Mouse (Mus musculus): ENCODE data around the gene Slc19a1.
A peak's percentile ranks its signal among the peaks of the same experiment; 100 is the strongest.

The Slc19a1 gene

DNA sequence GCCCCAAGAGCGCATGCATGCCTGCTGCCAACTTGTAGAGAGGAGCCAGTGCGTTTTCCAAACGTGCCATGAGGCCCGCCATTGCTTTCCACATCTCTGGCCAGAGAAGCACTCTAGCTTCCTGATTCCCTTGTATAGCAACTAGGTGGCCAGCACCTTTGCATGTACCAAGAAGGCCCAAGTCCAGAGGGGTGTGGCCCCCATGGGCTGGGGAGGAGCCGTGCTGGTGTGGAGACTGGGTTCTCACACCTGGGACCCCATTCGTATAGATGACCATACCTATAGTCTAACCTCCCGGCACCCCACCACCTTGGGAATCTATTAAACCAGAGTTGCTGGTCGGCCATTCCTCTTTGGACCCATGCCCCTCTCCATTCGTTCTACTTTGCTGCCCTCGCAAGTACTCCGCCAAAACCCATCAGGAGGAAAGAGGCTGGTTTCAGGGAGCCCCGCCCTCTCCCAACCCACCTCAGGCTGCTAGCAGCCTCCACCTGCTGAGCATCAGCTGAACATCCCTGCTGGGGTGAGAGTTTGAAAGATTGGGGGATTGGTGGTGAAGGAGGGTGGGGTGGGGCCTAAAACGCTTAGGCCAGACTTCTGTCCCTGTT is at the start of gene Slc19a1:
Gene Slc19a1 (plus strand): TSS at position 474 of the 608 bp plus-strand sequence.
- no peak for DNase-seq (ENCODE audit: low spot score in 2 of 2)

DNA sequence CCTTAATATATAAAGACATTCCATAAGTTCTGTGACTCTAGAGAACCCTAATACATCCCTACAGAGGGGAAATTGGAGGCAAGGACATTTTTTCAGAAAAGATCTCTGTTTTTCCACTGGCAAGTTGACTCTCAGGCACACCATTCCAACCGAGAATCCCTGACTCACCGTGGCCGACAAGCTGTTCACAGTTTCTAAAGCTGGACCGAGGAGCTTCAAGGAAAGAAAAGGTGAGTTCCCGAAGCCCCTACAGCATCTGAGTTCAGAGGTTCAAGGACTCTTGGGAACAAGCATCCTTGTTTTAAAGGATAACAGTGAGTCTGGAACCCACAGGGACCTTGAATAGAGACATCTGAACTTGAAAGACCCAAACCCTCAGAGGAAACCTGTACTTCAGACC is 43.5 kb upstream of the Slc19a1 start:
- DNase-seq (ENCODE audit: low spot score in 2 of 2): no peak

DNA sequence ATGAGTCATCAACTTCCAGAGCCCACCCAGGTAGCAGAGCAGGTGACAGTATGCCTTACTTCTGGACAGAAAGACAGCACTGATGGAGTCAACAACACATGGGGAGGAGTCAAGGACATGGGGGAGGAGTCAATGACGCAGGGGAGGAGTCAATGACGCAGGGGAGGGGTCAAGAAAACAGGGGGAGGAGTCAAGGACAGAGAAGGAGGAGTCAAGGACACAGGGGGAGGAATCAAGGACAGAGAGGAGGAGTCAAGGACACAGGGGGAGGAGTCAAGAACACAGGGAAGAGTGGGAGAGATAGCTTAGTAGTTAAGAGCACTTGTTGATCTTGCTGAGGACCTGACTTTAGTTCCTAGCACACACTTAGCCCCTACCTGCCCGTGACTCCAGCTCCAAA is 39.6 kb upstream of the Slc19a1 start:
- no peak for DNase-seq (ENCODE audit: low spot score in 2 of 2)

DNA sequence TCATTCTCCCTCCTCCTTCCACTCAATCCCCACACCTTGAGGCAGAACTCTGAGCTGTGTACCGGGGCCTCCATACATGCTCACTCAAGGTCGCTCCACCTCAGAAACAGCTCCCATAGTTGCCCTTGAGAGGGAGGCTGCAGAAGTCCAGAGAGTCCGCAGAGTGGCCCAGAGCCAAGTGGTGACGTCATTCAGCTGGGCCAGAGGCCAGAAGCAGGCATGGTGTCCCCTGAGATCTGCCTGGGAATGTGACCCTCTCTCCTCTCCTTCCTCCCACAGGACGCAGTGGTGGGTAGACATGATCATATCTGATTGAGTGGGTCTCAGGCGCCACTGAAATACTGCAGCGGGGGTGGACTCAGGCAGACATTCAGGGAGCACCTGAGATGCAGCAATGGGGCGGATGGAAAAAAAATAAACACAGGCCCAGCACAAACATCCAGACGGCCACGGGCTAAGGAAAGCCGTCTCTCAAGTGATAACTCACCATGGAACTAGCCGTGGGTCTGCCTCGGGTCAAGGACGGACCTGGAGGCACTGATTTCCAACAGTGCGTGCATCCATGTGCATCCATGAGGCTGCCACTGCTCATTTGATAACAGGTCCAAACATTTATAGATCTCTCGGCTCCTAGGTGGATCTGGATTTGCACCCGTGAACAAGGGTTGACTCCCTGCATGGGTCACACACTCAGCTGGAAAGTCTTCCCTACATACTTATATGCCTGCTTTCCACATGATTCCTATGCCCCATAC is 34.1 kb upstream of the Slc19a1 start:
- DNase-seq (ENCODE audit: low spot score in 2 of 2): no peak

DNA sequence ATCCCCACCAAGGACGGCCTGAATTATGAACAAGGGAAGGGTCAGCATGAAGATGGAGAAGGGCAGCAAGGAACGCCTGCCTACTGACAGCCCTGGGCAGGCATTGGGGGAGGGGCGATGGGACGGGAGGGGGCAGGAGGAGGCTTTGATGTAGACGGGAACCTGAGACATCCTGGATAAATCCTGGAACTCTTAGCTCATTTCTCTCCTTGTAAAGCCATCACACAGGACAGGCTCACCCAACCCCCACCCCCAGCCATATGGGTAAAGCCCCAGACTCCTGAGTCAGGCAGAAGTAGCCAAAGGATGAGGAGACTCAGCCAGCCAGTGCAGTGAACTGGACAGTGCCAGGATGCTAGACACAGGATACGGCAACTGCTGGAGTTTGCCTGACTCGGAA is 27.1 kb upstream of the Slc19a1 start:
- DNase-seq (ENCODE audit: low spot score in 2 of 2): no peak

DNA sequence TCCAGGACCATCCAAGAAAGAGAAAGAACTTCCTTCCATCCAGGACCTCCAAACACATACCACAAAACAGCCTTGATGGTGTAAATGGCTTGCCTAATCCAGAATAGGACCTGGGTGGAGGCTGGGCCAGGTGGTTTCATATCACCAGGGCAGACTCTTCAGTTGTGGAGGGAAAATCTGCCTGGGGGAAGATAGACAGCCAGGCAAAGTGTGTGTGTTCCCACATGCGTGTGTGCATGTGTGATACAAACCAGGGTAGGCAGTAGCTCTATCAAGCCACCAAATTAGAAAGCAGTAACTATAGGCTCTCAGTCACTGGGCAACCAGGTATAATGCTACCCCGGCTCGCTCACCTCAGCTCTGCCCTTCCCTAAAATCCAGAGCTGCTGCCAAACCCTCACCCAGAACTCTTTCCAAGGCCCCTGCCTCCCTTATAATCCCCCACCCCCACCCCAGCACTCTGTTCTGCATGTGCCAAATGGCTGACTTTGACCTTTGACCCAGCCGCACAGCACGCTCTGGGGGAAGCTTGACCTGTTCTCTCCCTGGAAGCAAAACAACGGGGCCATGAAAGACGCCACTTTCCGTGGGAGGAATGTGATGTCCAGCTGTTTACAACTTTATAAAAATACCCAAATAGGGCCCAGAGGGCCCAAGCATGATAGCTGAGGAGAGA is 24.5 kb upstream of the Slc19a1 start:
- DNase-seq (ENCODE audit: low spot score in 2 of 2): no peak

DNA sequence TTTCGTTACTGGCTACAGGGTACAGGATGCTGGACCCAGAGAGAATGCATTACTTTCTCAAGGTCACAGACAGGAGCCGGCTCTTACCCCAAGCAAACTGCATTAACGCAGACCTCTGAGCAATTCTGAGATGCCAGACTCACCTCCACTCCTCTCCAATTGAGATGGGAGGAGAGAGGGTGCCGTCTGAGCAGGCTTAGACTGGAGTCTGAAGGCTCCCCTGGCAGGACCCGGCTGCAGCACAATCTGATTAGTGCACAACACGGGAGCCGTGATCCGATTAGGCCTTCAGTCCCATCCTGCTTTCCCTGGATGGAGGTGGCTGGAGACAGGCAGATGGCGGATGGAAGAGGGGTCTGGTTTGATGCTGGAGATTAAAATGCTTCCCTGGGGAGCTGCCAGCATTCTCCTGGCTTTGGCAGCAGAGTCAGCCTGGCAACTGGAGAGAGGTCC is 23.9 kb upstream of the Slc19a1 start:
- no peak for DNase-seq (ENCODE audit: low spot score in 2 of 2)

DNA sequence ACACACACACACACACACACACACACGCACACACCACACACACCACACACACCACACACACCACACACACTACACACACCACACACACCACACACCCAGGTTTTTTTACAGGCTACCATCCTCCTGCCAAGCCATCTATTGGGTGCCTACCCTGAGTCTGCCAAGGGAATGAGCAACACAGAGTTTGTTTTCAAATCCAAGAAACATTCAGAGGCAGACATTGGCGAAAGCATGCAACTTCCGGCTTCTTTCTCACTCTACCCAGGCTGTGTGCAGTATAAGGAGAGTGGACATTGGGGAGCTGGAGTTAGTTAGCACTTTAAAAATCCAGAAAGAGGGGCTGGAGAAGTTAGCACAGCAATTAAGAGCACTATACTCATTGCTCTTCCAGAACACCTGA is 23.3 kb upstream of the Slc19a1 start:
- no peak for DNase-seq (ENCODE audit: low spot score in 2 of 2)

DNA sequence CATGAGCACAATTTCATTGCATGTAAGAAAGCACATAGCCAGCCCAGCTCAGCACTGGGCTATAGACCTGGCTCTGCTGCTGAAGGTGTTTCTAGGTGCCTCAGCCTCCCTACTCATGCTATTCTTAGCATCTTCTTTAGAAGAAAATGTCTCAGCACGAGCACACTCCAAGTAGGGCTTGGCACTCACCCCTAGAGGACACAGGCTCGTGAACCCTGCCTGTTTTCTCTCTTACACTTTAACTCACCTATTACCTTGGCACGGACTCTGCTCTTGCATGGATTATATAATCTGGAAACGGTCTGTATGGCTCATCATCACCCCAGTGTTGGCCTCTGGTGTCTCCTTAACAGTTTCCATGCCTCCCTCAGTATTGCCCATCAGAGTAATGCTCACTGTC is 20.4 kb upstream of the Slc19a1 start:
- no peak for DNase-seq (ENCODE audit: low spot score in 2 of 2)

DNA sequence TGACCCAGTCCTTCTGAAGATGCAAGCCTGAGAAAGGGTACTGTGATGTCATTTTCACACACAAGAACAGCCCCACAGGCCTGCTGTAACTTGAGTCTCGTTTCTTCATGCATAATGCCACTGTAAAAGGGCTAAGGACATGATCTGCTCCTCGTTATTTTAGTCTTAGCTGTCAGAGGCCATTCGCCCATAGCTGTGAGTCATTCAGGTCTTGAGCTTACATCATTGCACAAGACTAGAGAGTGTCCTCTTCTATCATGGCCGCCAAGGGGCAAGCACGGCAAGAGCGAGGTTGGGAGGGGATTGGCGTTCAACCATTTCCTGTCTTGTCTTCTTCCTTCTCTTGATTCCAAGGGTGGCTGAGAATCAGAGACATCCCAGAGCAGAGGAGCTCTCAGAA is 16.0 kb upstream of the Slc19a1 start:
- DNase-seq (ENCODE audit: low spot score in 2 of 2): no peak

DNA sequence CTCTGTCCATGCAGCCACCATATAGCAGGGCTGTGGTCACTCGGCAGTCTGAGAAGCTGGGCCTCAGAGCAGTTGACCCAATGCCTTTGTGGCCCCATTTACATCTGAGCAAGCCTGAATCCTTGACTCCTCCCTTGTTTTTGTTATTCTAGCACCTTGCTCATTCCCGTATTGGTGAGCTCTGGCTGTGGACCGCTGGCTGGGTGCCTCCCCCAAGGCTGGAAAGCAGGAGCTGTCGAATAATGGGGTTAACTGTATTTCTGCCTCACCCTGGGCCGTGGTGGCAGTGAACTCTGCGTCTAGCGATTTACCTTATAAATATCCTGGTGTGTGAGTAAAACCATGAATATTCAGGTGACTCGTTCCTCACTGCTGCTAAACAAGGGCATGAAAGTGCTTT is 15.5 kb upstream of the Slc19a1 start:
- no peak for DNase-seq (ENCODE audit: low spot score in 2 of 2)

DNA sequence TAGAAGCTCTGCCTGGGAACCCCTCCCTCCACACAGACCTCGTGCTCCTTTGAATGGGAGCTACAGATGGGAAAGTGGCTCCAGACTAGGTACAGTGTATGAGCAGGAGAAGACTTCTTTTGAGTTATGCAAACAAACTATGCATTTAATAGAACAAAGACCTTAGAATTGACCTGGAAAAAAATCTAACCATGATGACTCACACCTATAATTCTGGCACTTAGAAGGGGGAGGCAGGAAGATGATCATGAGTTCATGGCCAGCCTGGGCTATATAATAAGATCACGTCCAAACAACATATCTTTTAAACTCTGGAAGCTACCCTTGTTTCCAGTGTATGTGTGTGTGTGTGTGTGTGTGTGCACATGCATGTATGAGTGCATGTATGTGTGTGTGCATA is 15.0 kb upstream of the Slc19a1 start:
- DNase-seq (ENCODE audit: low spot score in 2 of 2): no peak

DNA sequence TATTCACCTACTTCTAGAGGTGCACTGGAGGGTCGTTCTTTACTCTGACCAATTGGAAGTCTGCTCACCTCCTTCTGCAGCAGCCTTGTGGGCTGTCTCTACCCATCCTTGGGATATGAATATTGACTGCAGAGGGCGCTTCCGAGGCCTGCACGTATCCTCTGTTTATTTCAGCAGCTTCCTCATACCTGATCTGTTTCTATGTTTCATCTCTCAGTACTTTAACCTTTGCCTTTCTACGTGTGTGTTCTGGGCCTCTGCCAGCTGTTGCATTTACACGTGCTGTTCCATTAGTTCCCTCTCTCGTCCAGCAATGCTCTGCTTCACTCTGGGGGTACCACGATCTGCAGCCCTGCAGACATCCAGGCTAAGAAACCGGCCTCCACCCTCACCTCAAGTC is 14.4 kb upstream of the Slc19a1 start:
- no peak for DNase-seq (ENCODE audit: low spot score in 2 of 2)

DNA sequence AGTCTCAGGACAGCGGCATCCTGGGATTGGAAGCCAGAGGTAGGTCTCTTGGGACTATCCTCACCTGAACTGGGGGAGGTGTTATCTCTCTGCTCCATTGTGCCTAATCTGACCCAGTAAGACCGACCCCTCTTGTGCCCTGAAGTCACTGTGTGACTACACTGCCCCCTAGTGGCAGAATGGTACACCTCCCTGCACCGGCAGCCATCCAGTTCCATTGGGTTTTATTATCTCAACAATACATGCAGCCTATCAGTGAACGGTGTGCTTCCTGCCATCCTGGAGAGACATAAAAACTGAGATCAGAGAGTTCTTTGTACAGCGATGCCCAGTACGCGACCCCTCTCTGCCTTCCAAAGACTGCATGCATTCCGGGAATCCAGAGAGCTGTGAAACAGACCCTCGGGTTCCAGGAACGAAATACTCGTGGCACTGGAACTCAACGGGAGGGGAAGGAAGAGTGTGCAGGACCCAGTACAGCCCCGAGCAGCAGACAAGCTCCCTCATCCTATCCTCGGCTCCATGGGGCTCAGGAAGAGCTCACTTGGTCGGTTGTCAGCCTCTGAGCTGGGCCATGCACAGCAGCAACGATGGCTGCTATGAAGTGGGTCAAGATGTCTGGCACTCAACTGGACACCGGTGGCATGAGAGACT is 10.5 kb upstream of the Slc19a1 start:
- DNase-seq (ENCODE audit: low spot score in 2 of 2): peak; percentile 67 to 74

DNA sequence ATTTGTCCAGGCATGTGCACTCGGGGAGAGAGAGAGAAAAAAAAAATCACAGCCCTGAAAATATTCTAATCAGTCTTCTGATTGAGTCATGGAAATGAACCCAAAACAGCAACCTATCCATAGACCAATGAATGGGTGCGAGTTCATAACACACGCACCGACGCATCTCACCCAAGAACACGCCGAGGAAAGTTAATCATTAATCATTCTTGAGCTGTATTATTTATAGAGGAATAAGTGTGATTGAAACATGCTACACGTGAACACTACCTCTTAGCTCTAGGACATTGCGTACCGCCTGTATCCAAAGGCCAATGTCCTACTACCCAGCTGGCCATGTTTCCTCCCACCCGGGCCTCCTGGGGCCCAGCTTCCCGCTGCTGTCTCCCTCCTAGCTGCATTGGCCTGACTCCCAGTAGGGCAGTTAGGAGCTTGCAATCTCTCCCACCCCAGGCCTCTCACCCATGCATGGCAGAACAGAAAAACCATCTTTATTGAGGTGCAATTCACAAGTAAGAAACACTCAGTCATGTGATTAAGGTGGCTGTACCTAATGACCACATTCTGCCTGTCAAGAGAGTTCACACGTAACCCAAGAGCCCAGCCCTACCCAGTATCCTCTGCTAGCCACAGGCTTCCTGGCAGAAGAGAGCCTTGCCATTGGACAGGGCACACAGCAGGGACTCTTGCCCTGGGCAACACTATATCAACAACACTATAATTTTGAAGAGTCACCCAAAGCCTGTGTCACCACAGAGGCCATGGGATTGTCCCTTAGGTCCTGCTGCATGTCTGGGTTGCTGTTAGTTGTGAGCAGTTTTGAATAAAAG is 9.5 kb upstream of the Slc19a1 start:
- peak; percentile 69 to 83 for DNase-seq (ENCODE audit: low spot score in 2 of 2)

DNA sequence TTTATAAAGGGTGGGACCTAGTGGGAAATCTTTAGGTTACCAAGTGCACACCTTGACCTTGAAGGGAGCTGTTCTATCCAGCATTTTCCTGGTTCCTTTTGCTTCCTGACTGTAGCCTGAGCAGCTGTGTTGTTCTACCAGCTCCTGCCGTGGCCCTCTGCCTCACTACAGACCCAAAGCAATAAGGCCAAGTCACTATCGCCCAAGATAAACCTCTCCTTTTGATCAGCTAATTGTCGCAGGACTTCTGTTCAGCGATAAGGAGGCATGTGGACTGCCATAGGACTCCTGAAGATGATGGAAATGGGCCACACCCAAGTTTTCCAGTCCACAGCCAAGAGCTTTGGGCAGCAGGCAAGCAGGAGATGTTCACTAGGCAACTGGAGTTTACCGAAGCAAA is 7.8 kb upstream of the Slc19a1 start:
- no peak for DNase-seq (ENCODE audit: low spot score in 2 of 2)

DNA sequence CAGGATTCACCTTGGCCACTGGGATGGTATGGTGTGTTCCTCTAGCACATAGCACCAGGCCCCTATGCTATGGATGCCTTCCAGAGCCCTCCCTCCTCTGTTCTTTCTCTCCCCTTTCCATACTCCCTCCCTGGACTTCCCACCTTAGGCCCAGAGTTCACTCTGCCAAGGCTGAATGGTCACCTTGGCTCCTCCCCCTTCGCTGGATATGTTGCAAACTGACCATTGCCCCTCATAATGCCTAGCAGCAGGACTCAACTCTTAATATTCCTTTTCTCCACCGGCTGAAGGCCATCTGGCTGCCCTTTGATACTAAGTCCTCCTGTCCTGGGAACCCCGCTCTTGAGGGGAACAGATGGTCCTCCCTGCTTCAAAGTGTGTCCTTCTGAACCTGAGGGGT is 5.1 kb upstream of the Slc19a1 start:
- DNase-seq (ENCODE audit: low spot score in 2 of 2): no peak

DNA sequence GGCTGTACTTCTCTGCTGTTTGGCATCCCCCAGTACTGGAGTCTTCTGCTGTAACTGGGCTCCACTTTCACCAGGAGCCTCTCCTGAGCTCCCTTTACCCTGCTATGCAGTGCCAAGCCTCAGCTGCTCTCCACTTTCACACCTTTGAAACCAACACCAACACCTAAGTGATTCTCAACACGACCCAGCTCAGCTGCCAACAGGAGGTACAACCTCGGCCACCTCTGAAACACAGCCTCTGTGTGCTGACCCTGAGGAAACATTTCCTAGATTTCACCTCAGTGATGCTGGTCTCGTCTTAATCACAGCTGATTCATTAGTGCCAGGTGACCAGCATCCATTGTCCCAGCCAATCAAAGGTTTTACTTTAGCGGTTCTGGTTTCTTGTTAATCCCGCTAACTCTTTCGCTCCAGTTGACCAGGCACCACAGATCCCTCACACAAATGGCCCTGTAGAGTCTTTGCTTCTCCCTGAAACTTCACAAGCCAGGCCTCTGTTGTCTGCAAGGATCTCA is 3.2 kb upstream of the Slc19a1 start:
- peak; percentile 25 to 53 for DNase-seq (ENCODE audit: low spot score in 2 of 2)

DNA sequence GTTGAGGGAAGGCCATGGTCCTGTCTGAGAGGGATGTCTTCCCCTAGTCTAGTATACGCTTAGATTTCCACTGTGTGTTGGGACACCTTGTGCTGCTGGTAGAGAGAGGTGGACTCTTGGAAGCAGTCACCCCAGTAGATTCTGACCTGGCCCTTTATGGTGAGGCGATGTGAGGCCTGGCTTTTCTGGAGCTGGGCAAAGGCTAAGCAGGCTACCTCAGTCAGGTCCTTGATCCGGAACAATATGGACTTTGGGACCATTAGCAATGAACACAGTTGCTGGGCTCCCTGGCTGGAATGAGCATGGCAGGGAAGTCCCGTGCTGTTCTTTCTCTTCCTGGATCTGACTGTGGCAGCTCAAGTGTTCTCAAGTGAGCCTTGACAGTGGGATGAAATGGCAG is 2.3 kb upstream of the Slc19a1 start:
- DNase-seq (ENCODE audit: low spot score in 2 of 2): no peak

DNA sequence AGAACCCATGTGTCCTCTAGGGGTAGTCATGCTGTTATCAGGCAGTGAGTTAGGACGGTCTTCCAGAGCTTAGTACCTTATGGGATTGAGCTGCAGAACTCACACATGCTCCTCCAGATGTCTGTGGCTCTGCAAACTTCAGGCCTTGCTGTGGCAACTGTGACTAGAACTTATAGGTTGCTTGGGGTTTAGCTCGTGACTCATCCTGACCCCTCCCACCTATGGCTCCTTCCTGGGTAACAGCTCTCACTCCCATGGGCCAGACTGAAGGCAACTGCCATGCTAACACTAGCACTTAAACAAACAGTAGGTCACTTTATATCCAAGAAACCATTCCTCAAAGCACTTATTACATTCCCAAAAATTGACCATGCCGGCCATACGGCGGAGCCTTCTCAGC is 1.4 kb upstream of the Slc19a1 start:
- DNase-seq (ENCODE audit: low spot score in 2 of 2): no peak

DNA sequence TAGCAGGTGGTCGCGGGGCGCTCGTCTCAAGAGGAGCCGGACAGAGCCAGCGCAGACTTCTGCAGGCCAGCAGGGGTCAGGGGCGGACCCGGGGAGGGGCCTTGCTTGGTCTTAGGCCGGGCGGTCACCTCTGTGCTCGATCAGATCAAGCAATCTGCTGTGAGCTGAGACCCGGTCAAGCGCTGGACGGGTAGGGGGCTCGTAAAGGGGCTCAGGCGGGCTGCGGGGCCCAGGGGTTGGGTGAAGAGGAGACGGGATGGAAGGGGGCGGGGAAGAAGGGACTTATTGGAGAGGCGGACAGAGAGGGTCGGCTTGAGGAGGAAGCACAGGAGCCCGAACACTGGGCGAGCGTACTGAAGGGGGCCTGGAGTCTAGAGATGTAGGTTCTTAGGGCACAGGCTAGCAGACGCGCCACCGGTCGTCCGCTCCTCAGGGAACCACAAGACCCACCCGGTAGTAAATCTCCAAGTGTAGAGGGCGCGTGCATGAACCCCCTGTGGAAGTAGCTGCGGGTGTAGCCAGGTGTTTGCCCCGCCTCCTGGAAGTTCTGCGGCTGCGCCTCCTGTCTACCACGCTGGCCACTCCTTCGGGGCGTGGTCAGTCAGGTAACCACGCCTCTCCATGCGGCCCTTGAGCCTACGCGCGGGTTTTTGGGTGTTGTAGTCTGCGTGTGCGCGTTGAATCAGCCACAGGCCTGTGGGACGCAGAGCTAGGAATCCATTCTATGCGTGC is 716 bp downstream of the Slc19a1 start:
- peak; percentile 92 to 95 for DNase-seq (ENCODE audit: low spot score in 2 of 2)

All from natural killer cell, adult 2 months (primary cell).